Mouse (Mus musculus): Measurements from ENCODE around the gene H2-M5. TPM values are rescaled to one million over a fixed set of nuclear protein-coding genes. Genes with fewer than 3 reads are reported as not detected.
"Not testable (repeated sequence)": the region's sequence is repeated elsewhere in the genome, so short reads cannot be mapped to it uniquely, and the experiment has no call there.

Gene H2-M5
- 0.28 TPM for polyA plus RNA-seq (2021)

DNA sequence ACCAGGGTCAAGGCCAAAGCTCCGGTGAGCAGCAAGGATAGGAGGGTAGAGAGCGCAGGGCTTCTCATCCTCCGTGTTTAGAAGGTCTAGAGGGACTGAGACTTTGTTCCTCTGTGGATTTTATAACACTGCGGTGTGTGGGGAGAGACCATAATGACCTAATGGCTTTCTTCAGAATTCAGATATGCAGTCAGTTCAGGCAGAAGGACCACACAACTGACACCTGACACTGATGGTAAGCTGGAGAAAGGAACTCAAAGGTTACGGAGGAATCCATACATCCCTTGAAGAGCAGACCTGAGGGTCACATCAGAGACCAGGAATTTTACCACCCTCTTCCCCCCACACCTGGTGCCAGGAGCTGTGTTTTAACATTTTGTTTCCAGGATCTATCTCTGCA is at the start of gene H2-M5:
Gene H2-M5 (minus strand): TSS at position 101 of the 400 bp plus-strand sequence.
- ChIA-PET CTCF (no interaction called here), POLR2A (no interaction called here)
- DNase-seq (ENCODE audit: low read depth, low spot score) (no peak), ATAC-seq (no peak)
- no peak for TF ChIP-seq CTCF (IDR thresholded peaks at IDR 0.05)
- H3K27me3 ChIP-seq, result peaks cover 7% of the 10 kb centered on the region
- in situ Hi-C loops (cut with MboI; ENCODE audit: low pct_unique_long_range_greater_than_20kb), result no loop called here

DNA sequence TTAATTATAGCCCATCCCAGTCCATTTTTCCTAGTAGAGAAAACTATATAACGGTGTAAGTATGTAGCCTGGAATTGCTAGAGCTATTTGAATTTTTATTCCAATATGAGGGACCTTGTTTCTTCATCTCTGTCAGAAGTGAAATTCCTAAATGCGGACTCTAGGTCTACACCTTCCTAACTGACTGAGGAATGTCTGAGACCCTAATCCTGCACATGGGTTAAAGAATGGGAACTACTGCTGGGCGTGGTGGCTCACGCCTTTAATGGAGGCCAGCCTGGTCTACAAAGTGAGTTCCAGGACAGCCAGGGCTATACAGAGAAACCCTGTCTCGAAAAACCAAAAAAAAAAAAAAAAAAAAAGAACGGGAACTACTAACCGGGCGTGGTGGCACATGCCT is 39.8 kb upstream of the H2-M5 start:
- TF ChIP-seq CTCF (IDR thresholded peaks at IDR 0.05), result no peak
- ATAC-seq (no peak), DNase-seq (ENCODE audit: low read depth, low spot score) (no peak)
- CTCF ChIA-PET, result interaction anchor here (0.9 to 1.6 kb wide), 3 partner anchors 11 to 54 kb away, joined by 3 to 4 read pairs (median 3); no protein-coding TSS in a partner anchor
- H3K27me3 ChIP-seq, result no peaks in the 10 kb centered on the region
- in situ Hi-C loops (cut with MboI; ENCODE audit: low pct_unique_long_range_greater_than_20kb), result no loop called here
- POLR2A ChIA-PET, result interaction anchor here (1.4 kb wide), 1 partner anchor 71 kb away, joined by 4 read pairs; the partner anchor contains the start of genes Znrd1 and Znrd1as

DNA sequence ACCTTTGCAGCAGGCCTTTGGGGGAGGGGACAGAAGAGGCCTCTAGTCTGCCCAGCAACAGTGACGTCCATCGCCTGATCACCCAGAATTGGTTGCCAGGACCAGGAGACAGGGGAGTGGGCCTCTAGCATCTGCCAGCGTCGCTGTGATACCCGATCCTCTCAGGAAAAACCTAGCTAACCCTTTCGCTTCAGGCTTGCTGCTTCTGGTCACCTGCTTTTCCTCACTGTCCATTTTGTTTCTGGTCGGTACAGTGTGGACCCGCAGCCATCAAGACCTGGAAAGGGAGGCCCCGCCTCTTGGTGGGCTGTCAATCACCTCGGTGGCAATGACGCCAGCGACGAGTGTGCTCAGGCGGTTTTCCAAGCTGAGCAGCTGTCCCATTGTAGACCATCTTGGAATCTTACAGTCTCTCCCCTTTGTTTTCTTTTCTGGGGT is 39.4 kb upstream of the H2-M5 start:
- peak; percentile 99 for ATAC-seq
- peak; percentile 75 for DNase-seq (ENCODE audit: low read depth, low spot score)
- H3K27me3 ChIP-seq, result no peaks in the 10 kb centered on the region
- CTCF ChIA-PET, result interaction anchor here (0.7 to 1.6 kb wide), 5 partner anchors 12 to 57 kb away, joined by 3 to 5 read pairs (median 3); no protein-coding TSS in a partner anchor
- POLR2A ChIA-PET, result interaction anchor here (1.4 kb wide), 1 partner anchor 70 kb away, joined by 4 read pairs; the partner anchor contains the start of genes Znrd1 and Znrd1as
- in situ Hi-C loops (cut with MboI; ENCODE audit: low pct_unique_long_range_greater_than_20kb), result no loop called here
- no peak for TF ChIP-seq CTCF (IDR thresholded peaks at IDR 0.05)

DNA sequence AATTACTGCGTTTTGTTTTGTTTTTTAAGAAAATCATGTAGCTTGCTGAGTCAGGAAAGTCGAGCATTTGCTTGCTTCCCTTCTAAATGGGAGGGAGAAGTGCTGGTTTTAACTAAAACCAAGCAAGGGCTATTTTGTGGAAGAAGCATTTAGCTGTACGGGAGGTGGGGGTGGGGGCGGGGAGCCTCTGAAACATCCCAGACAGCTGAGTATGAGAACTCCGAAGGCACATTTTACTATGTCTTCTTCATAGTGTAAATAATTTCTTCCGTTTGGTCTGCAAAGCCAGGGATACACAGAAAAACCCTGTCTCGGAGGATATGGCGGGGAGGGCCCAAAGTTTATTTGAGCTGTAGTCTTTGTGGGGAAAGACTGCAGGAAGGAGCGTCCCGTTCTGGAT is 38.9 kb upstream of the H2-M5 start:
- TF ChIP-seq CTCF (IDR thresholded peaks at IDR 0.05), result no peak
- in situ Hi-C loops (cut with MboI; ENCODE audit: low pct_unique_long_range_greater_than_20kb), result no loop called here
- no peaks in the 10 kb centered on the region for H3K27me3 ChIP-seq
- no peak for ATAC-seq
- no peak for DNase-seq (ENCODE audit: low read depth, low spot score)
- POLR2A ChIA-PET, result interaction anchor here (1.1 to 1.4 kb wide), 2 partner anchors 24 to 70 kb away, joined by 4 read pairs; partner anchors contain the start of genes Znrd1 and Znrd1as
- CTCF ChIA-PET, result interaction anchor here (0.7 to 1.6 kb wide), 5 partner anchors 12 to 57 kb away, joined by 3 to 5 read pairs (median 3); no protein-coding TSS in a partner anchor

DNA sequence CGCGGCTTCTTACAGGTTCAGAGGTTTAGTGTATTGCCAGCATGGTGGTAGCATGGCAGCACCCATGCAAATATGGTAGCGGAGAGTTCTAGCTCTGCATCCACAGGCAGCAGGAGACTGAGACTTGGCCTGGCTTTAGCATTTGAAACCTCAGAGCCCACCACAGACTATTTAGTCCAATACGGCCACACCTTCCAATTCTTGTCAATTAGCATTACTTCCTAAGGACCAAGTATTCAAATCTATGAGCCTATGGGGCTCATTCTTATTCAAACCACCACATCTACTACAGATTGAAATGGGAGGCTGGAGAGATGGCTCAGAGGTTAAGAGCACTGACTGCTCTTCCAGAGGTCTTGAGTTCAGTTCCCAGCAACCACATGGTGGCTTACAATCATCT is 38.1 kb upstream of the H2-M5 start:
- POLR2A ChIA-PET, result interaction anchor here (1.1 kb wide), 1 partner anchor 23 kb away, joined by 4 read pairs; no protein-coding TSS in a partner anchor
- in situ Hi-C loops (cut with MboI; ENCODE audit: low pct_unique_long_range_greater_than_20kb), result no loop called here
- ATAC-seq (no peak), DNase-seq (ENCODE audit: low read depth, low spot score) (no peak)
- TF ChIP-seq CTCF (IDR thresholded peaks at IDR 0.05), result no peak
- CTCF ChIA-PET, result interaction anchor here (1.6 kb wide), 1 partner anchor 13 kb away, joined by 3 read pairs; no protein-coding TSS in a partner anchor
- no peaks in the 10 kb centered on the region for H3K27me3 ChIP-seq

DNA sequence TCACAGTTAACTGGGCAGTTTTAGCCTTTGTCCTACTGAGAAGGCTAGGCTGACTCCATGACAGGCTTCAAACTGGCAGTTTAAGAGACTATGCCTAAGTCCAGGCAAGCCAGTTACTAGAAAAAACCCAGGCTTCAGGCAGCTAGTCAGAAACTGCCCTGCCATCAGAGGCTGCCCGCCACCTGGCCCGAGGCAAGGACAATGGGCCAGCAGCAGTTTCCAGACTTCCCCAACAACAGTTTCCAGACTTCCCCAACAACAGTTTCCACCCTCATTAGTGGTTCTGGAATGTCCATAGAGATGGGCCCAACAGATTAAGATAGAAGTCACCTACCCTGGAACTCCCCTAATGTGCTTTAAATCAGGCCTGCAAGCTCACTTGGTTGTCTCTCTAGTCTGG is 37.1 kb upstream of the H2-M5 start:
- in situ Hi-C loops (cut with MboI; ENCODE audit: low pct_unique_long_range_greater_than_20kb), result no loop called here
- ChIA-PET POLR2A (no interaction called here), CTCF (no interaction called here)
- no peak for DNase-seq (ENCODE audit: low read depth, low spot score)
- ATAC-seq, result no peak
- no peaks in the 10 kb centered on the region for H3K27me3 ChIP-seq
- no peak for TF ChIP-seq CTCF (IDR thresholded peaks at IDR 0.05)

DNA sequence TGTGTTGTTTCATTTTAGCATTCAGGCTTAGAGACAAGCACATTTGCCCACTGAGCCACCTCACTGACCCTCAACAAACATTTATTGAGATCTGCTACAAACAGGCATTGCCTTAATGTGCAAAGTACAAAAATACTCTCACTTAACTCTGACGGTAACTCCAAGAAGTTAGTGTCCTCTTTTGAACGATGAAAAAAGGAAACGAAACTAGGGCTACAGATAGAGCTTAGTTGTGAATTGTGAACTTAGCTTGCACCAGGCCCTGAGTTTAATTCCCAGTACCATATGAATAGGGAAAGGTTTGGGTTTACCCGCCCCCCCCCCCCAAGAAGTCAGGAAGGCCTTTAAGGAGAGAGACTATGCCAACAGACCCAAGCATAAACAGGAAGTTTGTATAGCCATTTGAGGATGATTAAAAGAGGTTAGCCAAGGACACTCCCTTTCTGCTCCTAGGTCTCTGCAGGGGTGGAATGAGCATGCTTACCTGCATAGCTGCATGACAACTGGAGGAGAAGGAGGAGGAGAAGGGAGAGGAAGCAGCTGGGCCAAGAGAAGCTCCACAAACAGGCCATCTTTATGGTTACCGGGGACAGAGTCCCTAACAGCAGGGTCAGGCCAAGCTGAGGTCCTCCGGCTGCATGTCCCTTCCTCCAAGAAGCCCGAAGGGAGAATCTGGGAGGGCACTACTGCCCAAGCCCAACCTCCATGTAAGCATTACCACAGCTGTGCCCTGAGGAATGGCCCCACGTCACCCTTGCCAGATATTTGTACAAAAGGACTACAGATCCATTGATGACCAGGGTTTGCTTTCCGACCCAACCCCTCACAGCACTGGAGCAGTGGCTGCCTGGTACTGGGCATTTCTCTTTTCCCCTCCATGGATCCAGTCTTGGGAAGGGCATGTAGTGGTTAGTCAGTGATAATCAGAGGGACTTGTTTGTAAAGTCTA is 33.6 kb upstream of the H2-M5 start, which contains the start of gene Mog:
Gene Mog (minus strand): TSS at position 771 of the 949 bp plus-strand sequence.
- no peaks in the 10 kb centered on the region for H3K27me3 ChIP-seq
- ChIA-PET POLR2A (interaction anchor here (0.6 kb wide), 1 partner anchor 240 kb away, joined by 3 read pairs; no protein-coding TSS in a partner anchor), CTCF (no interaction called here)
- no peak for TF ChIP-seq CTCF (IDR thresholded peaks at IDR 0.05)
- in situ Hi-C loops (cut with MboI; ENCODE audit: low pct_unique_long_range_greater_than_20kb), result no loop called here
- DNase-seq (ENCODE audit: low read depth, low spot score) (no peak), ATAC-seq (no peak)

DNA sequence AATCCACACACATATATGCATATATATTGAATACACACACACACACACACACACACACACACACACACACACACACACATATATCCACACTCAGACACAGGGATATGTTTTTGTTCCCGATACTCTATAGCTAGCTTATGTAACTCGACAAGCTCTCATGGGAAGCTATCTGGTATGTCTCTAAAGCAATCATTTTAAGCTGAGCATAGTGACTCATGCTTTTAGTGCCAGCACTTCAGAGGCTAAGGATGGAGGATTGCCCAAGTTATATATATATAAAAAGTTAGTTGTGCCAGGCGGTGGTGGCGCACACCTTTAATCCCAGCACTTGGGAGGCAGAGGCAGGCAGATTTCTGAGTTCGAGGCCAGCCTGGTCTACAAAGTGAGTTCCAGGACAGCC is 29.9 kb upstream of the H2-M5 start:
- POLR2A ChIA-PET; DNase-seq (ENCODE audit: low read depth, low spot score); ATAC-seq; H3K27me3 ChIP-seq; in situ Hi-C loops (cut with MboI; ENCODE audit: low pct_unique_long_range_greater_than_20kb): not testable (repeated sequence)
- CTCF ChIA-PET, result interaction anchor here (1.2 kb wide), 1 partner anchor 18 kb away, joined by 3 read pairs; no protein-coding TSS in a partner anchor

DNA sequence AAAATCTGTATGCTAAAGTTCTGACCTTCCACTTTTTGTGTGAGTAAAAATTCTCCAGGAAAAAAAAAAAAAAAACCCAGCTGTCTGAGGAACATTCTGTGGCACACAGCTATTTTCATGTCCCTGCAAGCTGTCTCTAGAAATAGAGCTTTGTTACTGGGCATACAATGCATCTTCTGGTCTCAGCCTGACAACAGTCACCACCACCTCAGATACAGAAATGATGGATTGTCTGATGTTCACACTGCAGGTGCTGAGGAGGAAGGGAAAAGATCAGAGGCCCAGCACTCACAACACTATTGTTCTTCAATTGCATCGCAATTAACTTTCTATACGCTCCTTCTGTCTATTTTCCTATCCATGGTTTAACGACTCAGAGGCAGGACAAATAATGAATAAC is 29.0 kb upstream of the H2-M5 start:
- ATAC-seq, result no peak
- in situ Hi-C loops (cut with MboI; ENCODE audit: low pct_unique_long_range_greater_than_20kb), result no loop called here
- no peak for DNase-seq (ENCODE audit: low read depth, low spot score)
- no peaks in the 10 kb centered on the region for H3K27me3 ChIP-seq
- ChIA-PET POLR2A (no interaction called here), CTCF (interaction anchor here (0.6 to 1.9 kb wide), 2 partner anchors 21 to 1139 kb away, joined by 3 to 4 read pairs; partner anchors contain the start of gene Dhx16)
- TF ChIP-seq CTCF (IDR thresholded peaks at IDR 0.05), result no peak

DNA sequence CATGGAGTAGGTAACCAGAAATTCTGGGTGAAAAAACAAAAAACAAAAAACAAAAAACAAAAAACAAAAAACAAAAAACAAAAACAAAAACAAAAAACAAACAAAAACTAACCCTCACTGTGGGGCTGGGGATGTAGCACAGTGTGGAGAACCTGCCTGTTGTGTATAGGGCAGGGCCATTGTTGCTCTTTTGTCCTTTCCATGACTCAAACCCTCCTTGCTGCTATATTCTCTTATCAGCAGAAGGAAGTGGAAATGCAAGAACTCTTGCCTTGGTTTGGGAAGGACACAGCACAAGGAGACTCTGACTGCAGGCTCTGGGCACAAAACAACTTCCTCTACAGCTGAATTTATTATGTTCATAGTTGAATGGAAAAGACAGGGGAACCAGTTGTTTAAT is 27.0 kb upstream of the H2-M5 start:
- CTCF ChIA-PET, result interaction anchor here (1.1 to 1.9 kb wide), 4 partner anchors 9 to 20 kb away, joined by 3 to 4 read pairs (median 4); no protein-coding TSS in a partner anchor
- POLR2A ChIA-PET, result no interaction called here
- H3K27me3 ChIP-seq, result no peaks in the 10 kb centered on the region
- no peak for ATAC-seq
- in situ Hi-C loops (cut with MboI; ENCODE audit: low pct_unique_long_range_greater_than_20kb), result no loop called here
- no peak for TF ChIP-seq CTCF (IDR thresholded peaks at IDR 0.05)
- no peak for DNase-seq (ENCODE audit: low read depth, low spot score)

DNA sequence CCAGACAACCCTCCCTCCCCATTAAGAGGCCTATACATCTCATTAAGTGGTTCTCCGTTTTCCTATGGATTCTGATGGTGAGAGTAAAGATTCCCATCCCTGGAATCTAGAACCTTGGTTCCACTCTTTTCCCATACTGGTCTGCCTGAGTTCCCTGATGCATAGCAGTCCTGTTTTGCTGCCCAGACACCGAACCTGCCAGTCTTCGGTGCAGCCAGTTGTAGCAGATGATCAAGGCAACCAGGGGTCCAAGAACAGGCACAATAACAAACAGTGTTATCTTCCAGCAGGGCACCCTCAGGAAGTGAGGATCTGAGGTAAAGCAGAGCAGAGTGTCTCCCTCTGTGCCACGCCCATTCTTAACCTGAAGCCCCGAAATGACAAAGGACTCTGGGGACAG is 22.8 kb upstream of the H2-M5 start:
- ChIA-PET CTCF (no interaction called here), POLR2A (no interaction called here)
- TF ChIP-seq CTCF (IDR thresholded peaks at IDR 0.05), result no peak
- in situ Hi-C loops (cut with MboI; ENCODE audit: low pct_unique_long_range_greater_than_20kb), result no loop called here
- H3K27me3 ChIP-seq, result no peaks in the 10 kb centered on the region
- ATAC-seq (no peak), DNase-seq (ENCODE audit: low read depth, low spot score) (no peak)
